Mouse (Mus musculus) heart, adult 9 months (tissue): ENCODE results near the gene Gk5.
A peak's percentile ranks its signal among the peaks of the same experiment; 100 is the strongest.

Experiments
- DNase-seq, 2 experiments: peaks; one replicate each; pipeline ENCODE4 v3.0.0; 2022; ENCODE audit warnings: low spot score in 2 of 2

Gene Gk5

DNA sequence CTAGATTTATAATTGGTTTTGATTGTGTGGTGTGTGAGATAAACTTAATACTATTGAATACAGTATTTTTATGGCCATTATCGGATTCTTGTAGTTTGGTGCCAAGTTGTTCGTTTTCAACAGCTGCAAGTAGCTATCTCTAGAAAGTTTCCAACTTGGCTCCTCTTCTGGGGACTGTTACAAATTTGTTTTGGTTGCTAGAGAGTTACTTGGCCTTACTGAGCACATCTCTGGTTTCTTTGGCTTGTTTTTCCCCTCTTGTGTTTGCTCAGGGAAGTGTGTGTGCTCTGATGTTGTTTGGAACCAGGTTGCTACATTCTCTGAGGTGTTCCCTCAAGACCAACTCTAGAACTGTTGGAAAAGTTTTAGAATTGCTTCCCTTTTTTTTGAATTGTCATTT, 104.1 kb downstream of the Gk5 start:
- peak; percentile 46 to 52 for DNase-seq

- no peak for DNase-seq
Measured at GRCm38 (mm10) chr9:96228285-96228684, 109.1 kb downstream of the Gk5 start.

- DNase-seq = no peak
Measured at GRCm38 (mm10) chr9:96230271-96230670, 111.1 kb downstream of the Gk5 start.
